Mouse (Mus musculus): ENCODE measurements around the gene Dusp16. TPM values are rescaled to one million over a fixed set of nuclear protein-coding genes. Genes with fewer than 3 reads are reported as not detected.

The Dusp16 gene
- polyA plus RNA-seq, 1 experiment: 4.8 TPM

GRCm38 (mm10) chr6:134702184-134702583, 90.2 kb downstream of the Dusp16 start:
- H3K4me3 ChIP-seq: no peak overlapping the region
- H3K36me3 ChIP-seq (ENCODE audit: control insufficient read depth, insufficient read depth): no peaks in the 10 kb centered on the region
- H3ac ChIP-seq (ENCODE audit: control insufficient read depth, insufficient read length): no peak overlapping the region
- H3K4me2 ChIP-seq (ENCODE audit: low read depth): no peak overlapping the region
- H3K79me2 ChIP-seq (ENCODE audit: control insufficient read depth, insufficient read depth): no peaks in the 10 kb centered on the region
- no peaks in the 10 kb centered on the region for H3K27me3 ChIP-seq (ENCODE audit: control insufficient read depth, insufficient read depth, insufficient read length)
- TF ChIP-seq TCF12 (IDR thresholded peaks at IDR 0.05; ENCODE audit: insufficient read depth, poor library complexity, severe bottlenecking) (no peak), POLR2A (IDR thresholded peaks at IDR 0.05; ENCODE audit: insufficient read length, low read depth) (no peak)

- TF ChIP-seq POLR2A (IDR thresholded peaks at IDR 0.05; ENCODE audit: insufficient read length, low read depth): no peak
- no peak for TF ChIP-seq USF1 (IDR thresholded peaks at IDR 0.05; ENCODE audit: low read depth)
- no peak for TF ChIP-seq MYOD1 (IDR thresholded peaks at IDR 0.05; ENCODE audit: control insufficient read depth in 1 of 3, insufficient read length in 2 of 3, low read depth in 2 of 3)
- TF ChIP-seq POLR2AphosphoS2 (IDR thresholded peaks at IDR 0.05; ENCODE audit: insufficient read length, low read depth): no peak
- TF ChIP-seq REST (IDR thresholded peaks at IDR 0.05; ENCODE audit: insufficient read depth, insufficient read length): no peak
- Histone ChIP-seq H3K4me3 (no peak overlapping the region), H3K4me2 (ENCODE audit: low read depth) (no peak overlapping the region), H3K27me3 (ENCODE audit: control insufficient read depth, insufficient read depth, insufficient read length) (no peaks in the 10 kb centered on the region), H3ac (ENCODE audit: control insufficient read depth, insufficient read length) (no peak overlapping the region), H3K36me3 (ENCODE audit: control insufficient read depth, insufficient read depth) (no peaks in the 10 kb centered on the region), H3K79me2 (ENCODE audit: control insufficient read depth, insufficient read depth) (no peaks in the 10 kb centered on the region)
Measured at GRCm38 (mm10) chr6:134701211-134701602, 91.2 kb downstream of the Dusp16 start.

- no peak overlapping the region for H3K4me3 ChIP-seq
- H3K36me3 ChIP-seq (ENCODE audit: control insufficient read depth, insufficient read depth): no peaks in the 10 kb centered on the region
- TF ChIP-seq MYOG (IDR thresholded peaks at IDR 0.05; ENCODE audit: control insufficient read depth in 1 of 3, insufficient read depth in 1 of 3, insufficient read length in 2 of 3, low read depth in 2 of 3): no peak
- TF ChIP-seq CEBPB (IDR thresholded peaks at IDR 0.05; ENCODE audit: insufficient read depth, poor library complexity, severe bottlenecking): peak; percentile 83
- TF ChIP-seq POLR2A (IDR thresholded peaks at IDR 0.05; ENCODE audit: insufficient read length, low read depth): no peak
- no peaks in the 10 kb centered on the region for H3K79me2 ChIP-seq (ENCODE audit: control insufficient read depth, insufficient read depth)
- no peaks in the 10 kb centered on the region for H3K27me3 ChIP-seq (ENCODE audit: control insufficient read depth, insufficient read depth, insufficient read length)
- H3K4me2 ChIP-seq (ENCODE audit: low read depth): no peak overlapping the region
- H3ac ChIP-seq (ENCODE audit: control insufficient read depth, insufficient read length): no peak overlapping the region
Measured at GRCm38 (mm10) chr6:134700451-134701210, 91.8 kb downstream of the Dusp16 start.

- Histone ChIP-seq H3K27me3 (ENCODE audit: control insufficient read depth, insufficient read depth, insufficient read length) (no peaks in the 10 kb centered on the region), H3K79me2 (ENCODE audit: control insufficient read depth, insufficient read depth) (no peaks in the 10 kb centered on the region), H3K4me3 (no peak overlapping the region), H3K36me3 (ENCODE audit: control insufficient read depth, insufficient read depth) (no peaks in the 10 kb centered on the region), H3K4me2 (ENCODE audit: low read depth) (no peak overlapping the region), H3ac (ENCODE audit: control insufficient read depth, insufficient read length) (no peak overlapping the region)
- no peak for TF ChIP-seq MYOG (IDR thresholded peaks at IDR 0.05; ENCODE audit: control insufficient read depth in 1 of 3, insufficient read depth in 1 of 3, insufficient read length in 2 of 3, low read depth in 2 of 3)
- no peak for TF ChIP-seq TCF12 (IDR thresholded peaks at IDR 0.05; ENCODE audit: insufficient read depth, poor library complexity, severe bottlenecking)
- no peak for TF ChIP-seq TCF3 (IDR thresholded peaks at IDR 0.05; ENCODE audit: insufficient read length, low read depth)
- TF ChIP-seq MAX (IDR thresholded peaks at IDR 0.05; ENCODE audit: low read depth): no peak
- TF ChIP-seq POLR2AphosphoS2 (IDR thresholded peaks at IDR 0.05; ENCODE audit: insufficient read length, low read depth): no peak
- no peak for TF ChIP-seq MYOD1 (IDR thresholded peaks at IDR 0.05; ENCODE audit: control insufficient read depth in 1 of 3, insufficient read length in 2 of 3, low read depth in 2 of 3)
- no peak for TF ChIP-seq POLR2A (IDR thresholded peaks at IDR 0.05; ENCODE audit: insufficient read length, low read depth)
- no peak for TF ChIP-seq USF1 (IDR thresholded peaks at IDR 0.05; ENCODE audit: low read depth)
- no peak for TF ChIP-seq CEBPB (IDR thresholded peaks at IDR 0.05; ENCODE audit: insufficient read depth, poor library complexity, severe bottlenecking)
- no peak for TF ChIP-seq SRF (IDR thresholded peaks at IDR 0.05; ENCODE audit: control insufficient read depth, insufficient read length, low read depth)
- no peak for TF ChIP-seq REST (IDR thresholded peaks at IDR 0.05; ENCODE audit: insufficient read depth, insufficient read length)
- no peak for TF ChIP-seq E2F4 (IDR thresholded peaks at IDR 0.05; ENCODE audit: insufficient read depth)
Measured at GRCm38 (mm10) chr6:134698243-134698642, 94.2 kb downstream of the Dusp16 start.

GRCm38 (mm10) chr6:134696554-134696953, 95.9 kb downstream of the Dusp16 start:
- H3K4me2 ChIP-seq (ENCODE audit: low read depth): peak overlapping the region; percentile 12
- no peak overlapping the region for H3ac ChIP-seq (ENCODE audit: control insufficient read depth, insufficient read length)
- no peaks in the 10 kb centered on the region for H3K36me3 ChIP-seq (ENCODE audit: control insufficient read depth, insufficient read depth)
- no peaks in the 10 kb centered on the region for H3K79me2 ChIP-seq (ENCODE audit: control insufficient read depth, insufficient read depth)
- TF ChIP-seq USF1 (IDR thresholded peaks at IDR 0.05; ENCODE audit: low read depth) (no peak), MAX (IDR thresholded peaks at IDR 0.05; ENCODE audit: low read depth) (no peak), POLR2A (IDR thresholded peaks at IDR 0.05; ENCODE audit: insufficient read length, low read depth) (no peak), MYOG (IDR thresholded peaks at IDR 0.05; ENCODE audit: control insufficient read depth in 1 of 3, insufficient read depth in 1 of 3, insufficient read length in 2 of 3, low read depth in 2 of 3) (no peak), TCF12 (IDR thresholded peaks at IDR 0.05; ENCODE audit: insufficient read depth, poor library complexity, severe bottlenecking) (no peak), CEBPB (IDR thresholded peaks at IDR 0.05; ENCODE audit: insufficient read depth, poor library complexity, severe bottlenecking) (no peak), MYOD1 (IDR thresholded peaks at IDR 0.05; ENCODE audit: control insufficient read depth in 1 of 3, insufficient read length in 2 of 3, low read depth in 2 of 3) (no peak), REST (IDR thresholded peaks at IDR 0.05; ENCODE audit: insufficient read depth, insufficient read length) (no peak), TCF3 (IDR thresholded peaks at IDR 0.05; ENCODE audit: insufficient read length, low read depth) (no peak), E2F4 (IDR thresholded peaks at IDR 0.05; ENCODE audit: insufficient read depth) (no peak), SRF (IDR thresholded peaks at IDR 0.05; ENCODE audit: control insufficient read depth, insufficient read length, low read depth) (no peak), POLR2AphosphoS2 (IDR thresholded peaks at IDR 0.05; ENCODE audit: insufficient read length, low read depth) (no peak)
- H3K4me3 ChIP-seq: no peak overlapping the region
- H3K27me3 ChIP-seq (ENCODE audit: control insufficient read depth, insufficient read depth, insufficient read length): no peaks in the 10 kb centered on the region
